Mouse (Mus musculus): ENCODE results near the gene Coq2. TPM values are rescaled to one million over a fixed set of nuclear protein-coding genes. Genes with fewer than 3 reads are reported as not detected.

Gene Coq2
- total RNA-seq, 1 experiment: 27.4 TPM

DNA sequence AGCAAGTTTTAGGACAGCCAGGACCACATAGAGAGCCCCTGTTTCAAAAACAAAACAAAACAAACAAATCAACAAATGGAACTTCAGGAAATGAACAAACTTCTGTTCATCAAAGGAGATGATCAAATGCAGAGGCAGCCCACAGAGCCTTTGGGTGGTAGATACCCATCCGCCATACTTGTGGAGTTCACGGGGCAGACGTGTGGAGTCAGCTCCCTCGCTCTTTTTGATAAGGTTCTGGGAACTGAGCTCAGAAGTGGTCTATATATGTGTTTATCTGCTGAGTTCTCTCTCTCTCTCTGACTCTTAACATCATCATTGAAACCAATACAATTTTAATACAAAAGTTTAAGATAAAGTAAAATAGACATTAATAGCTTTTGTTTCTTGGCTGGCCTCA lies 46.1 kb downstream of the Coq2 start:
- Histone ChIP-seq H3K9ac (ENCODE audit: insufficient read depth, low read depth, low read length, poor library complexity, severe bottlenecking) (no peak overlapping the region), H3K36me3 (ENCODE audit: control insufficient read depth, insufficient read depth, low read length, poor library complexity, severe bottlenecking) (no peaks in the 10 kb centered on the region), H3K4me1 (ENCODE audit: control insufficient read depth in 2 of 2, insufficient read depth in 2 of 2, low read length in 2 of 2, poor library complexity in 1 of 2) (no peaks in the 10 kb centered on the region), H3K4me3 (ENCODE audit: insufficient read depth in 1 of 2, low read depth in 1 of 2, low read length in 2 of 2, poor library complexity in 1 of 2, severe bottlenecking in 1 of 2) (no peak overlapping the region), H3K27ac (ENCODE audit: insufficient read depth, low read depth, low read length, poor library complexity, severe bottlenecking) (no peak overlapping the region), H3K9me3 (ENCODE audit: control insufficient read depth, insufficient read depth, low read depth, low read length) (no peaks in the 10 kb centered on the region)
- TF ChIP-seq CHD2 (IDR thresholded peaks at IDR 0.05; ENCODE audit: low read depth, low read length) (no peak), HCFC1 (IDR thresholded peaks at IDR 0.05; ENCODE audit: borderline replicate concordance, insufficient read depth, low read length) (no peak), ZNF384 (IDR thresholded peaks at IDR 0.05; ENCODE audit: low read depth, low read length) (no peak), ZC3H11A (IDR thresholded peaks at IDR 0.05; ENCODE audit: borderline replicate concordance, low read depth, low read length) (no peak), MAFK (IDR thresholded peaks at IDR 0.05; ENCODE audit: insufficient read depth, low read depth, low read length) (no peak)
- in situ Hi-C loops (cut with MboI; ENCODE audit: low sequenced_read_pairs in 2 of 2, unreplicated experiment in 2 of 2): no loop called here
- no peak for DNase-seq (ENCODE audit: low read depth, low spot score)

DNA sequence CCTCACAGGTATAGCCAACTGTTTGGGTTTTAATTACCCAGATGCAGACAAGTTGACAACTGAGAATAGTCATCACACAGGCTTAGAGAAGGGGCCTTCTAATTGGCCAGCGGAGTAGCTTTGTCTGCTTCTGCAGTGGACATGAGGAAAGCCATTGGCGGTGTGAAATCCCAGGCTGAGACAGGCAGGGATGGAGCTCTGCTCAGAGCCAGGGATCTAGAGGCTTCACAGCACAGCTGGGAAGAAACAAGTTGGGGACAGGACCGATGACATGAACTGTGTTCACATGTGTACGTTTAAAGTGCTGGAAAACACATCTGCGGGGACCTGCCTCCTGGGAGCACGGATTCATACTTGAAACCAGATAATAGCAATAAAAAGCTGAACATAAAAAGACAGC lies 48.4 kb downstream of the Coq2 start:
- Histone ChIP-seq H3K9ac (ENCODE audit: insufficient read depth, low read depth, low read length, poor library complexity, severe bottlenecking) (no peak overlapping the region), H3K27ac (ENCODE audit: insufficient read depth, low read depth, low read length, poor library complexity, severe bottlenecking) (no peak overlapping the region), H3K9me3 (ENCODE audit: control insufficient read depth, insufficient read depth, low read depth, low read length) (no peaks in the 10 kb centered on the region), H3K4me1 (ENCODE audit: control insufficient read depth in 2 of 2, insufficient read depth in 2 of 2, low read length in 2 of 2, poor library complexity in 1 of 2) (no peaks in the 10 kb centered on the region), H3K4me3 (ENCODE audit: insufficient read depth in 1 of 2, low read depth in 1 of 2, low read length in 2 of 2, poor library complexity in 1 of 2, severe bottlenecking in 1 of 2) (no peak overlapping the region), H3K36me3 (ENCODE audit: control insufficient read depth, insufficient read depth, low read length, poor library complexity, severe bottlenecking) (no peaks in the 10 kb centered on the region)
- in situ Hi-C loops (cut with MboI; ENCODE audit: low sequenced_read_pairs in 2 of 2, unreplicated experiment in 2 of 2): no loop called here
- DNase-seq (ENCODE audit: low read depth, low spot score): no peak
- TF ChIP-seq ZNF384 (IDR thresholded peaks at IDR 0.05; ENCODE audit: low read depth, low read length) (no peak), ZC3H11A (IDR thresholded peaks at IDR 0.05; ENCODE audit: borderline replicate concordance, low read depth, low read length) (no peak), CHD2 (IDR thresholded peaks at IDR 0.05; ENCODE audit: low read depth, low read length) (no peak), MAFK (IDR thresholded peaks at IDR 0.05; ENCODE audit: insufficient read depth, low read depth, low read length) (no peak), HCFC1 (IDR thresholded peaks at IDR 0.05; ENCODE audit: borderline replicate concordance, insufficient read depth, low read length) (no peak)

DNA sequence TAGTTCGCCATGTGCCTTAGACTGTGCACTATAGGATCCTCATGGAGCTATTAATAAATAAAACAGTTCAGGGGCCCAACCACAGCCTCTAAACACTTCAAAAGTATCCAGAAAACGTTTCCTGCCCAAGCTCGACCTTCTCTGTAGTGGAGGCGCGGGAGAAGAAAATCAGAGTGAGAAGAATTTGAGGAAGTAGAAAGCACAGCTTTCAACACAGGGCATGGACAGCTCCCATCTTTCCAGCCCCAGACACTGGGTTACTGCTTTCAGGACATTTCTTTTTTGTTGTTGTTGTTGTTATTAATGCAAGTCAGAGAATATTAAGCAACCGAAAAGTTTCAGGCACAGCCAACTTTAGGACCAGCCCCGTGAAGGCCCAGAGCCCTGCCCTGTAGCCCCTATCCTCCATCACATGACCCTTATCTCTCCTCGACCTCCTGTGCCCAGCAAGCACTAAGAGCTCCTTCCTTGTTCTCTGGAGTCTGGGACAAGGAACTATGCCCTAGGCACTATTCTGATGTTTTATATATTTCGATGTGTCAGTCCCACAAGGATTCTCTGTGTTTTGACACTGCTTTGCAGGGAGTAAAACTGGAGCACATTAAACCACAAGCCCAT lies 50.1 kb downstream of the Coq2 start:
- no peaks in the 10 kb centered on the region for H3K9me3 ChIP-seq (ENCODE audit: control insufficient read depth, insufficient read depth, low read depth, low read length)
- in situ Hi-C loops (cut with MboI; ENCODE audit: low sequenced_read_pairs in 2 of 2, unreplicated experiment in 2 of 2): no loop called here
- H3K27ac ChIP-seq (ENCODE audit: insufficient read depth, low read depth, low read length, poor library complexity, severe bottlenecking): no peak overlapping the region
- H3K4me1 ChIP-seq (ENCODE audit: control insufficient read depth in 2 of 2, insufficient read depth in 2 of 2, low read length in 2 of 2, poor library complexity in 1 of 2): no peaks in the 10 kb centered on the region
- no peaks in the 10 kb centered on the region for H3K36me3 ChIP-seq (ENCODE audit: control insufficient read depth, insufficient read depth, low read length, poor library complexity, severe bottlenecking)
- TF ChIP-seq ZNF384 (IDR thresholded peaks at IDR 0.05; ENCODE audit: low read depth, low read length) (no peak), CHD2 (IDR thresholded peaks at IDR 0.05; ENCODE audit: low read depth, low read length) (no peak), ZC3H11A (IDR thresholded peaks at IDR 0.05; ENCODE audit: borderline replicate concordance, low read depth, low read length) (no peak), MAFK (IDR thresholded peaks at IDR 0.05; ENCODE audit: insufficient read depth, low read depth, low read length) (no peak), HCFC1 (IDR thresholded peaks at IDR 0.05; ENCODE audit: borderline replicate concordance, insufficient read depth, low read length) (no peak)
- no peak overlapping the region for H3K4me3 ChIP-seq (ENCODE audit: insufficient read depth in 1 of 2, low read depth in 1 of 2, low read length in 2 of 2, poor library complexity in 1 of 2, severe bottlenecking in 1 of 2)
- DNase-seq (ENCODE audit: low read depth, low spot score): no peak
- no peak overlapping the region for H3K9ac ChIP-seq (ENCODE audit: insufficient read depth, low read depth, low read length, poor library complexity, severe bottlenecking)

GRCm38 (mm10) chr5:100622509-100623163 lies 52.3 kb downstream of the Coq2 start:
- in situ Hi-C loops (cut with MboI; ENCODE audit: low sequenced_read_pairs in 2 of 2, unreplicated experiment in 2 of 2): no loop called here
- Histone ChIP-seq H3K4me3 (ENCODE audit: insufficient read depth in 1 of 2, low read depth in 1 of 2, low read length in 2 of 2, poor library complexity in 1 of 2, severe bottlenecking in 1 of 2) (no peak overlapping the region), H3K36me3 (ENCODE audit: control insufficient read depth, insufficient read depth, low read length, poor library complexity, severe bottlenecking) (no peaks in the 10 kb centered on the region), H3K27ac (ENCODE audit: insufficient read depth, low read depth, low read length, poor library complexity, severe bottlenecking) (no peak overlapping the region), H3K9ac (ENCODE audit: insufficient read depth, low read depth, low read length, poor library complexity, severe bottlenecking) (no peak overlapping the region), H3K4me1 (ENCODE audit: control insufficient read depth in 2 of 2, insufficient read depth in 2 of 2, low read length in 2 of 2, poor library complexity in 1 of 2) (no peaks in the 10 kb centered on the region), H3K9me3 (ENCODE audit: control insufficient read depth, insufficient read depth, low read depth, low read length) (no peaks in the 10 kb centered on the region)
- DNase-seq (ENCODE audit: low read depth, low spot score): no peak
- TF ChIP-seq CHD2 (IDR thresholded peaks at IDR 0.05; ENCODE audit: low read depth, low read length): no peak
- no peak for TF ChIP-seq MAFK (IDR thresholded peaks at IDR 0.05; ENCODE audit: insufficient read depth, low read depth, low read length)
- TF ChIP-seq ZC3H11A (IDR thresholded peaks at IDR 0.05; ENCODE audit: borderline replicate concordance, low read depth, low read length): no peak
- TF ChIP-seq HCFC1 (IDR thresholded peaks at IDR 0.05; ENCODE audit: borderline replicate concordance, insufficient read depth, low read length): no peak
- TF ChIP-seq ZNF384 (IDR thresholded peaks at IDR 0.05; ENCODE audit: low read depth, low read length): no peak
